Mouse (Mus musculus): ENCODE measurements around the gene Uck1. TPM values are rescaled to one million over a fixed set of nuclear protein-coding genes. Genes with fewer than 3 reads are reported as not detected.

Gene Uck1
- total RNA-seq, 2 experiments from 2014 or later, result 55.3 to 57.8 TPM

GRCm38 (mm10) chr2:32253352-32253751 lies 6.6 kb downstream of the Uck1 start:
- Histone ChIP-seq H3K4me3 (no peak overlapping the region), H3K27ac (no peak overlapping the region)
- no peak for TF ChIP-seq CTCF (conservative IDR thresholded peaks at IDR 0.05)
- DNase-seq (ENCODE audit: low spot score in 2 of 2), result no peak

DNA sequence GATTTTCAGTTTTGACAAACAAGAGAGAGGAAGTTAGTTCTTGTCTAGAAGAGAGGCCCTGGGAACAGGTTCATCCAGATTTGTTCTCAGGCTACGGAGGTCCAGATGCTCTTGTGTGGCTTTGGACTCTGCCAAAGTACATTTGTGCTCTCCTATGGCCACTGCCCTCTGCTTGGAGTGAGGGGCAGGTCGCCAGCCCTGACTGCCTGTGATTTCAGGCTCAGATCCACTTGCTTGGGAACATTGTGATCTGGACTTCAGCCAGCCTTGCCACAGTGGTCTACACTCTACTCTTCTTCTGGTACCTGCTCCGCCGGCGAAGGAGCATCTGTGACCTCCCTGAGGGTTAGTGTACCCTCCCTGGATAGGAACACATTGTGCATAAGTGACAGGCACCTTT lies 7.3 kb downstream of the Uck1 start:
- DNase-seq (ENCODE audit: low spot score in 2 of 2), result no peak
- H3K27ac ChIP-seq, result no peak overlapping the region
- no peak overlapping the region for H3K4me3 ChIP-seq
- TF ChIP-seq CTCF (conservative IDR thresholded peaks at IDR 0.05), result no peak

GRCm38 (mm10) chr2:32251791-32252527 lies 8.0 kb downstream of the Uck1 start:
- DNase-seq (ENCODE audit: low spot score in 2 of 2), result no peak
- TF ChIP-seq CTCF (conservative IDR thresholded peaks at IDR 0.05), result no peak

GRCm38 (mm10) chr2:32248377-32249361 lies 11.3 kb downstream of the Uck1 start:
- Histone ChIP-seq H3K27ac (no peak overlapping the region), H3K4me3 (no peak overlapping the region)
- TF ChIP-seq CTCF (conservative IDR thresholded peaks at IDR 0.05), result no peak
- no peak for DNase-seq (ENCODE audit: low spot score in 2 of 2)

More at GRCm38 (mm10) chr2:32251791-32252527, 8.0 kb downstream of the Uck1 start:
- no peak overlapping the region for H3K4me3 ChIP-seq
- H3K27ac ChIP-seq, result no peak overlapping the region

- Histone ChIP-seq H3K4me3 (no peak overlapping the region), H3K27ac (no peak overlapping the region)
- no peak for DNase-seq (ENCODE audit: low spot score in 2 of 2)
- TF ChIP-seq CTCF (conservative IDR thresholded peaks at IDR 0.05), result no peak
These were observed 13.2 kb downstream of the Uck1 start for GRCm38 (mm10) chr2:32246741-32247140.

DNA sequence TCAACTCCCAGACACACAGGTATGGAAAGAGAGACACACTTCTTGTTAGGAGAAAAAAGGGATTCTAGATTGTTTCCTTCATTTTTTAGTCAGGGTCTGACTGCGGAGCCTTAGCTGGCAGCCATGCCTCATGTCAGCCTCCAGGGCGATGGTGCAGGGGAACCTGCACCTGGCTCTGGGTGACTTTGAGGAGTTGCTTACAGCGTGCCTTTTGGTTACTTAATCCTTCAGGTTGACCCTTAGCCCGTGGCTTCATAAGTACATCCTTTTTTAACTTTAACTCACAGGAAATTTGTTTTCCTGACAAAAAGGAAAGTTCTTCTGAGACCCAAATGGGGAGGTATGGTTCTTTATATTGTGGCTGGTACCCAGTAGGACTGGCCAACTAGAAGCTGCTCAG lies 17.0 kb downstream of the Uck1 start:
- H3K27ac ChIP-seq, result no peak overlapping the region
- DNase-seq (ENCODE audit: low spot score in 2 of 2), result no peak
- TF ChIP-seq CTCF (conservative IDR thresholded peaks at IDR 0.05), result no peak
- no peak overlapping the region for H3K4me3 ChIP-seq

DNA sequence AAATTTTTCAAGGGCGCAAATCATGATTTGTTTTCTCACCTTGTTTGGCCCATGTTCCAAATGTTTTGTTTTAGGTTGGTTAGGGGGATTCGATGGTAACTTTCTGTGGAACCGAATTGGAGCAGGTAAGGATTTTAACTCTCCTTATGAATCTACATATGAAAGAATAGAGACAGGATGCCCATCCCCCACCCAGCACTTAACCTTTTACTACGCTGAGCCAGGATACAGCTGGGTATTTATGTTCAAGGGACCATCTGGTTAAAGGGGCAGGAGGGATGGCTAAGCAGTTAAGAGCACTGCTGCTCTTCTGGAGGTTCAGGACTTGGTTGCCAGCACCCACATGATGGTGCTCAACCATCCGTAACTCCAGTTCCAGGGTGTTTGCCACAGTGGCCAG lies 19.4 kb downstream of the Uck1 start:
- TF ChIP-seq CTCF (conservative IDR thresholded peaks at IDR 0.05), result no peak
- no peak overlapping the region for H3K27ac ChIP-seq
- H3K4me3 ChIP-seq, result no peak overlapping the region
- DNase-seq (ENCODE audit: low spot score in 2 of 2), result no peak

DNA sequence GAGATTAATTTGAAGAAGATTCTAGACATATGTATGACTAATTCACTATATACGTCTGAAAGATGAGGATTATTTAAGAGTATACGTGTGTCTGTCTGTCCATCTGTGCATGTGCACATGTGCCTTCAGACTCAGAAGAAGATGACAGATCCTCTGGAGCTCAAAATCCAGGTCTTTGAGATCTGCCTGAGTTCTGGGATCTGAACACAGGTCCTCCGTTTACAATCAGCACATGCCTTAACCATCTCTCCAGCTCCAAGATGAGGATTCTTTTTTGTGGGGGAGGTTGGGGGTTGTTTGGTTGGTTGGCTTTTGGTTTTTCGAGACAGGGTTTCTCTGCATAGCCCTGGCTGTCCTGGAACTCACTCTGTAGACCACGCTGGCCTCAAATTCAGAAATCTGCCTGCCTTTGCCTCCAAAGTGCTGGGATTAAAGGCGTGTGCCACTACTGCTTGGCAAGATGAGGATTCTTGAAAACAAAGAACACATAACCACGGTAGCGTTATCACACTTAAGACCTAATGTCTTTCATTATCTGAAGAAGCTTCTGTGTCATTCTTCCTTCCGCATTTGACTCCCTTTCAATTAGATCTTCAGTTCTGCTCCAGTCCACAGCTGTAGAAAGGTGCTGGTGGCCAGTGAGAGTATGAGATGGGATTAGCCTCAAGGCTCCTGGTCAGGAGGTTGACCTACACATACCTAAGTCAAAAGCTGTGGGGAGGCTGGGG lies 21.1 kb downstream of the Uck1 start:
- no peak for DNase-seq (ENCODE audit: low spot score in 2 of 2)
- TF ChIP-seq CTCF (conservative IDR thresholded peaks at IDR 0.05), result no peak
- Histone ChIP-seq H3K27ac (no peak overlapping the region), H3K4me3 (no peak overlapping the region)

DNA sequence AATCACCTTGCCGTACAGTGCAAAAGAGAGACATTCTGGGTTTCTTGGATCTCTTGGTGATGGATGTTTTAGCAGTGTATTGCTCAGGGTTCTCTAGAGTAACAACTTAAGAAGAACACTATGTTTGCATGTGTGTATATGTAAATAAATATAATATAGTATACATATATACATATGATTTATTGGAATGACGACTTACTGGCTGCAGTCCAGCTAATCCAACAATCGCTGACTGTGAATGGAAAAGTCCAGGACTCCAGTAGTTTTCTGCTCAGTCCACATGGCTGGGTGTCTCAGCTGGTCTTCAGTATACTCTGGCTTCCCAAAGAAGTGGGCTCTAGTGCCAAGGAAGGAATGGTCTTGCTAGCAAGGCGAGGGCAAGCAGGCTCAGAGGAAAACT lies 22.4 kb downstream of the Uck1 start:
- Histone ChIP-seq H3K27ac (peak overlapping the region; percentile 93; the same call in 1 of the 2 replicates), H3K4me3 (peak overlapping the region; percentile 89)
- no peak for DNase-seq (ENCODE audit: low spot score in 2 of 2)
- no peak for TF ChIP-seq CTCF (conservative IDR thresholded peaks at IDR 0.05)

- Histone ChIP-seq H3K27ac (peak overlapping the region; percentile 93), H3K4me3 (peak overlapping the region; percentile 89)
- DNase-seq (ENCODE audit: low spot score in 2 of 2), result peak; percentile 42 to 60
- TF ChIP-seq CTCF (conservative IDR thresholded peaks at IDR 0.05), result peak; percentile 73
These were observed 23.0 kb downstream of the Uck1 start for GRCm38 (mm10) chr2:32236760-32237487.

- TF ChIP-seq CTCF (conservative IDR thresholded peaks at IDR 0.05), result no peak
- Histone ChIP-seq H3K27ac (peak within 1 kb of the TSS; percentile 93), H3K4me3 (peak within 1 kb of the TSS; percentile 89)
- peak; percentile 88 to 89 for DNase-seq (ENCODE audit: low spot score in 2 of 2)
These were observed 23.8 kb downstream of the Uck1 start, which contains the start of gene Pomt1 for GRCm38 (mm10) chr2:32235886-32236759. TSS of gene Pomt1 (plus strand) at chr2:32236590.
